Mouse (Mus musculus): Measurements from ENCODE around the gene Slc15a1.

DNA sequence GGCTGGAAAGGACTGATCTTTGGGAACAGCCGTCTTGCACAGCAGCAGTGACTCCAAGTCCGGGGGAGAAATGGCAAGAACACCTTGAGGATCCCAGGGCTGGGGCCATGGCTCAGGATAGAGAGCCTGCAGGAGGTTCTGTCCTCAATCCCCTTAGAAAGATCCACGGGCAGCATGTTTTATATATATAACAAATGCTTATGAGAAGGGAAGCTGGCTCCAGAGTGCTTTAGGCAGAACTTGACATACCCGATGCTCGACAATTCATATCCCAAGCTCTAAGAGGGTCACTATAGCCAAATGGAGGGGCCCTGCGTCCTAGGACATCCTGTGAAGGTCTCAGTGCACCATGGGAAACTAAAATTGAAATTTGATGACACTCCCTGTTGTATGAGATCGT, 73.8 kb downstream of the Slc15a1 start:
- TF ChIP-seq POLR2A (IDR thresholded peaks at IDR 0.05; ENCODE audit: borderline replicate concordance, extremely low read depth, insufficient read depth, insufficient read length, poor library complexity, severe bottlenecking): no peak
- TF ChIP-seq CTCF (IDR thresholded peaks at IDR 0.05; ENCODE audit: borderline replicate concordance, extremely low read depth, insufficient read depth, insufficient read length): no peak

All from brain, embryonic 14.5 days (tissue).